Mouse (Mus musculus): ENCODE results near the gene Fgfr2.

The Fgfr2 gene

DNA sequence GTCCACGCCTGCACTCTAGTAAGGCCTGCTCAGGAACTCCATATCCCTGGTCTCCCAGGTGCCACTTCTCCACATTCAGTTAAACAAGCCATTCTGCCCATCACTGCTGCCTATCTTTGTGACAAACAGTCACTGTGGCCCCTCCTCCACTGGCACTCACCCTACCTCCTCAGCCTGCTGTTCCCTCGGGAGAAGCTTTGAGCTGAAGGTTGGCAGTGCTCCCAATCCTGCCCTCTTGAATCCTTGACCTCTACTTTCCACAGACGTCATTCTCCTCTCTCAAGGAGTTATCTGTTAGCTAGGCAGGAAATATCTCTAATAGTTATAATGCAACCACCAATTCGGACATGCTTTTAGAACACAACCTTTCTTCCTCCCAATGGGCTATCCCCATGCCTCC, 3008.7 kb downstream of the Fgfr2 start:
- DNase-seq (ENCODE audit: low read depth, low spot score) = no peak
